Mouse (Mus musculus): ENCODE measurements around the gene Cd300lf. TPM values are rescaled to one million over a fixed set of nuclear protein-coding genes. Genes with fewer than 3 reads are reported as not detected.

Cd300lf gene
- total and polyA plus RNA-seq, 3 experiments: 15.5 to 36.9 (median 35.3) TPM

DNA sequence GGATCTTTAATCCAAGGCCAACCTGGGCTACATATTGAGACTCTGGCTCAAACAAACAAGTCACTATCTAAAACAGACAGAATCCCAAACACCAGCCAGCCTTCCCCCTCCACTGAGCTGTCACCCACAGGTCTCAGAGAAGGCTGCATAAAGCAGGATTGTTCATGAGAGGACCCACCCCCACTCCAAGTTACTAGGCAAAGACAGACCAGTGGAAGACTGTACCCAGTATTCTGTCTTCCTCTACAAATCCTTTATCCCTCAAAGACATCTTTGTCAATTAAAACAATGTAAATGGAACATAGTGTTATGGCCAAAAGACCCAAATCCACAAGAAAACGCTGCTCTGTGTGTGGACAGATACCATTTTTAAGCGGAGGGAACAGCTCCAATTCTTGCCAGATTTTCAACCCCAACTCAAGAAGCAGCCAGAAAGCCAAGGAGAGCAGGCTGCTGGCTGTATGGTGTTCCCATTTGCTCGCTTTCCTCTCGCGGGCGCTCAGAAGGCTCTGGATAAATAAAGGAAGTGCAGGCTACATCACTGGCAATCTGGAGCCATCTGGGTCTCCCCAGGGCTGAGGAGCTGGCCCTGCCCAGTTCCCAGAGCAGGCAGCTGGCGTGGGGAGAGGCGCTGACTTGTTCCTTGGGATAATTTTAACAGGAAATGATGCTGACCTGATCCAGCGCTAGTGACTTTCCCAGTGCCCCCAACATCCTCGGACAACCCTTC, 35.4 kb downstream of the Cd300lf start:
- in situ Hi-C loops (cut with MboI; ENCODE audit: low pct_ligation_motif_present, low pct_unique_long_range_greater_than_20kb, low sequenced_read_pairs): loop anchor here (5.0 kb wide), 1 partner anchor 44 kb away; no protein-coding TSS in a partner anchor
- Histone ChIP-seq H3K9me3 (replicated peaks; ENCODE audit: low read length) (peaks cover 6% of the 10 kb centered on the region), H3K4me2 (ENCODE audit: insufficient read depth, low read depth, poor library complexity, severe bottlenecking) (no peak overlapping the region), H3K4me3 (replicated peaks in 1 of 3; ENCODE audit: low read depth in 2 of 3, low read length in 2 of 3, poor library complexity in 1 of 3) (no peak overlapping the region), H3K27ac (ENCODE audit: insufficient read depth, low read depth) (no peak overlapping the region), H3K9ac (ENCODE audit: insufficient read depth, low read depth) (no peak overlapping the region), H3K36me3 (replicated peaks in 1 of 2; ENCODE audit: control insufficient read depth in 1 of 2, insufficient read depth in 1 of 2, low read length in 1 of 2) (no peaks in the 10 kb centered on the region), H3K27me3 (replicated peaks) (no peaks in the 10 kb centered on the region), H3K79me2 (replicated peaks; ENCODE audit: control insufficient read depth, extremely low read depth, insufficient read depth, poor library complexity, severe bottlenecking) (no peaks in the 10 kb centered on the region), H3K4me1 (ENCODE audit: control insufficient read depth in 1 of 2, insufficient read depth in 2 of 2) (peaks cover 39 to 77% of the 10 kb centered on the region in 2 experiments)
- TF ChIP-seq MAFK (IDR thresholded peaks at IDR 0.05; ENCODE audit: insufficient replicate concordance, low read length) (no peak), POLR2A (IDR thresholded peaks at IDR 0.05; ENCODE audit: low read depth, low read length) (no peak)
- dilution Hi-C loops (cut with MboI; ENCODE audit: extremely low pct_ligation_motif_present, extremely low pct_unique_long_range_greater_than_20kb, low sequenced_read_pairs): no loop called here
- DNase-seq (ENCODE audit: extremely low read depth): no peak

GRCm38 (mm10) chr11:115092140-115092539, 41.7 kb downstream of the Cd300lf start:
- TF ChIP-seq KAT2A (IDR thresholded peaks at IDR 0.05; ENCODE audit: insufficient replicate concordance, low read length): no peak
- no peak for TF ChIP-seq IRF4 (IDR thresholded peaks at IDR 0.05; ENCODE audit: low read depth, low read length)
- TF ChIP-seq MYC (IDR thresholded peaks at IDR 0.05; ENCODE audit: low read depth, low read length): no peak
- no peak for TF ChIP-seq POLR2A (IDR thresholded peaks at IDR 0.05; ENCODE audit: low read depth, low read length)
- no peak for TF ChIP-seq MEF2A (IDR thresholded peaks at IDR 0.05; ENCODE audit: borderline replicate concordance, low read depth, low read length)
- no peak for TF ChIP-seq ELF1 (IDR thresholded peaks at IDR 0.05; ENCODE audit: low read depth, low read length)
- no peak for TF ChIP-seq SMC3 (IDR thresholded peaks at IDR 0.05; ENCODE audit: low read depth, low read length)
- TF ChIP-seq EP300 (IDR thresholded peaks at IDR 0.05; ENCODE audit: low read length): no peak
- no peak for TF ChIP-seq BHLHE40 (IDR thresholded peaks at IDR 0.05; ENCODE audit: low read depth, low read length)
- no peak for TF ChIP-seq CHD2 (IDR thresholded peaks at IDR 0.05; ENCODE audit: low read length)
- no peak for DNase-seq (ENCODE audit: extremely low read depth)
- H3K79me2 ChIP-seq (replicated peaks; ENCODE audit: control insufficient read depth, extremely low read depth, insufficient read depth, poor library complexity, severe bottlenecking): no peaks in the 10 kb centered on the region
- H3K4me1 ChIP-seq (ENCODE audit: control insufficient read depth in 1 of 2, insufficient read depth in 2 of 2): peaks cover 9 to 29% of the 10 kb centered on the region in 2 experiments
- H3K27me3 ChIP-seq (replicated peaks): no peaks in the 10 kb centered on the region
- H3K4me3 ChIP-seq (replicated peaks in 1 of 3; ENCODE audit: low read depth in 2 of 3, low read length in 2 of 3, poor library complexity in 1 of 3): no peak overlapping the region
- dilution Hi-C loops (cut with MboI; ENCODE audit: extremely low pct_ligation_motif_present, extremely low pct_unique_long_range_greater_than_20kb, low sequenced_read_pairs) (no loop called here), in situ Hi-C loops (cut with MboI; ENCODE audit: low pct_ligation_motif_present, low pct_unique_long_range_greater_than_20kb, low sequenced_read_pairs) (no loop called here)
- no peak overlapping the region for H3K4me2 ChIP-seq (ENCODE audit: insufficient read depth, low read depth, poor library complexity, severe bottlenecking)
- H3K27ac ChIP-seq (ENCODE audit: insufficient read depth, low read depth): no peak overlapping the region
- H3K9me3 ChIP-seq (replicated peaks; ENCODE audit: low read length): peaks cover 15% of the 10 kb centered on the region
- no peak overlapping the region for H3K9ac ChIP-seq (ENCODE audit: insufficient read depth, low read depth)
- no peaks in the 10 kb centered on the region for H3K36me3 ChIP-seq (replicated peaks in 1 of 2; ENCODE audit: control insufficient read depth in 1 of 2, insufficient read depth in 1 of 2, low read length in 1 of 2)

DNA sequence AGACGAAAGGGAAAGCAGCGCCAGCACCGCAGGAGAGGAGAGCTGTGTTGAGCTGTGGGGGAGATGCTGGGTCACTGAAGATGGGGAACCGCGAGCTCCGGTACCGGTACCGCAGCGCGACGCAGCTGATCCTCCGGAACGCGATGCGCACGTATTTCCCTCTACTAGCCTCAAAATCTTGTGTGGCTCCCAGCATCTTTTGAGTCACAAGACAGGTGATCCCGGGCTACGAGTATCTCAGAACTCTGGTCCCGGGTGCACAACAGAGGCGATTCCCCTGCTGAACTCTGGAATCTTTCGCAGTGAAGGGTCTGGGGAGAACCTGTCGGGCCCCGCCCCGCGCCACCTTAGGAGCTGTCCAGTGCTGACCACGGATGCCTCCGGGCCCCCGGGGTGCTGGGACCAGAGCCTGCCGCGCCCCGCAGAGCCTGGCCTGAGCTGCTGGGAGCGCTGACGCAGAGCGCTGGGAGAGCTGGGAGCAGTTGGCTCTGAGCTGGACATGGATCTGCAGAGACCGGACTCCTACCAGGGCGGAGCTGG, 42.4 kb downstream of the Cd300lf start, which contains the start of gene Rab37:
TSS of gene Rab37 (plus strand) at position 70 of the 540 bp plus-strand sequence.
- no peaks in the 10 kb centered on the region for H3K79me2 ChIP-seq (replicated peaks; ENCODE audit: control insufficient read depth, extremely low read depth, insufficient read depth, poor library complexity, severe bottlenecking)
- peaks cover 6 to 24% of the 10 kb centered on the region in 2 experiments for H3K4me1 ChIP-seq (ENCODE audit: control insufficient read depth in 1 of 2, insufficient read depth in 2 of 2)
- H3K9ac ChIP-seq (ENCODE audit: insufficient read depth, low read depth): no peak within 1 kb of the TSS
- in situ Hi-C loops (cut with MboI; ENCODE audit: low pct_ligation_motif_present, low pct_unique_long_range_greater_than_20kb, low sequenced_read_pairs): no loop called here
- H3K4me3 ChIP-seq (replicated peaks in 1 of 3; ENCODE audit: low read depth in 2 of 3, low read length in 2 of 3, poor library complexity in 1 of 3): no peak within 1 kb of the TSS
- H3K9me3 ChIP-seq (replicated peaks; ENCODE audit: low read length): peaks cover 15% of the 10 kb centered on the region
- no peaks in the 10 kb centered on the region for H3K27me3 ChIP-seq (replicated peaks)
- no peak for TF ChIP-seq CTCF (conservative IDR thresholded peaks at IDR 0.05 in 1 of 2, IDR thresholded peaks at IDR 0.05 in 1 of 2; ENCODE audit: low read depth in 2 of 2, low read length in 2 of 2)
- TF ChIP-seq KAT2A (IDR thresholded peaks at IDR 0.05; ENCODE audit: insufficient replicate concordance, low read length): no peak
- no peak for TF ChIP-seq ZKSCAN1 (IDR thresholded peaks at IDR 0.05; ENCODE audit: borderline replicate concordance, low read depth, low read length)
- TF ChIP-seq ZMIZ1 (IDR thresholded peaks at IDR 0.05; ENCODE audit: low read depth, low read length): no peak
- no peak for TF ChIP-seq MYC (IDR thresholded peaks at IDR 0.05; ENCODE audit: low read depth, low read length)
- TF ChIP-seq MXI1 (IDR thresholded peaks at IDR 0.05; ENCODE audit: low read depth, low read length): no peak
- TF ChIP-seq JUN (IDR thresholded peaks at IDR 0.05; ENCODE audit: insufficient read depth, low read depth, low read length): no peak
- TF ChIP-seq JUND (conservative IDR thresholded peaks at IDR 0.05; ENCODE audit: low read depth, low read length): no peak
- no peak for TF ChIP-seq MAX (IDR thresholded peaks at IDR 0.05; ENCODE audit: low read length)
- TF ChIP-seq CHD1 (IDR thresholded peaks at IDR 0.05; ENCODE audit: low read depth, low read length): no peak
- TF ChIP-seq EP300 (IDR thresholded peaks at IDR 0.05; ENCODE audit: low read length): no peak
- H3K36me3 ChIP-seq (replicated peaks in 1 of 2; ENCODE audit: control insufficient read depth in 1 of 2, insufficient read depth in 1 of 2, low read length in 1 of 2): no peaks in the 10 kb centered on the region
- no peak within 1 kb of the TSS for H3K4me2 ChIP-seq (ENCODE audit: insufficient read depth, low read depth, poor library complexity, severe bottlenecking)
- DNase-seq (ENCODE audit: extremely low read depth): no peak
- dilution Hi-C loops (cut with MboI; ENCODE audit: extremely low pct_ligation_motif_present, extremely low pct_unique_long_range_greater_than_20kb, low sequenced_read_pairs): no loop called here
- no peak within 1 kb of the TSS for H3K27ac ChIP-seq (ENCODE audit: insufficient read depth, low read depth)
